Mouse (Mus musculus) liver, postnatal 0 days (tissue): ENCODE results near the gene Moxd1. TPM values are rescaled to one million over a fixed set of nuclear protein-coding genes. Genes with fewer than 3 reads are reported as not detected.

Experiments
- ATAC-seq: fragments of 200-750 bp; cut with Nextera tagmentation; 2 replicates; pipeline ENCODE4 v1.8.0; 2017; ENCODE audit warnings: mild to moderate bottlenecking, moderate library complexity
- DNase-seq: peaks from one replicate; pipeline ENCODE4 v3.0.0-alpha.2; 2016
- H3K27ac ChIP-seq: fragments of 300-500 bp; sonication (generic); 2 replicates; pipeline ENCODE4 v1.5.1; 2014; ENCODE audit warnings: antibody characterized with exemption, moderate library complexity, mild to moderate bottlenecking, low read depth
- H3K27me3 ChIP-seq: fragments of 300-500 bp; sonication (generic); 2 replicates; pipeline ENCODE4 v1.6.1; 2014; ENCODE audit warnings: low read length, control low read depth, mixed read lengths; ENCODE audit not compliant: insufficient read depth
- H3K36me3 ChIP-seq: fragments of 300-500 bp; sonication (generic); replicated peaks from 2 replicates; pipeline ENCODE4 v1.6.1; 2014; ENCODE audit warnings: mild to moderate bottlenecking, control low read depth, low read length, moderate library complexity, mixed read lengths; ENCODE audit not compliant: insufficient read depth
- H3K4me1 ChIP-seq: fragments of 300-500 bp; sonication (generic); 2 replicates; pipeline ENCODE4 v1.6.1; 2014; ENCODE audit warnings: antibody characterized with exemption, mild to moderate bottlenecking, control low read depth; ENCODE audit not compliant: insufficient read depth
- H3K4me2 ChIP-seq: fragments of 300-500 bp; sonication (generic); 2 replicates; pipeline ENCODE4 v1.6.1; 2014; ENCODE audit warnings: low read depth, mild to moderate bottlenecking, low read length, moderate library complexity, mixed read lengths
- H3K4me3 ChIP-seq: fragments of 300-500 bp; sonication (generic); 2 replicates; pipeline ENCODE4 v1.5.1; 2014; ENCODE audit warnings: low read depth, low read length
- H3K9ac ChIP-seq: fragments of 300-500 bp; sonication (generic); replicated peaks from 2 replicates; pipeline ENCODE4 v1.6.1; 2014; ENCODE audit warnings: mild to moderate bottlenecking, moderate library complexity
- H3K9me3 ChIP-seq: fragments of 300-500 bp; sonication (generic); 2 replicates; pipeline ENCODE4 v1.6.1; 2016; ENCODE audit warnings: mild to moderate bottlenecking, control low read depth, low read length, mixed read lengths
- CTCF ChIP-seq: sonication (generic); IDR thresholded peaks from 2 replicates; pipeline ENCODE4 v1.5.1; 2016; ENCODE audit warnings: antibody characterized with exemption, low read depth
- EP300 ChIP-seq: IDR thresholded peaks from 2 replicates; pipeline ENCODE4 v1.6.1; 2016; ENCODE audit warnings: antibody characterized with exemption, low read depth, mild to moderate bottlenecking
- WGBS: fragments of 180-500 bp; shearing (Covaris S2); extraction: QIAGEN DNeasy Blood & Tissue Kit; methylation state at CpG from one replicate; pipeline ENCODE4 v1.1.7; 2014; ENCODE audit not compliant: insufficient replicate concordance; 5-methylcytosine and 5-hydroxymethylcytosine counted together
- polyA plus RNA-seq: library from polyadenylated mRNA; unstranded; fragments of >200 nt; fragmentation: Nextera tagmentation; extraction: Ambion mirVana; gene quantifications from 2 replicates; pipeline ENCODE4 v1.2.1, GENCODE M21; 2015

Gene Moxd1
- polyA plus RNA-seq, 1 experiment from 2014 or later: not detected

GRCm38 (mm10) chr10:24232281-24232680 is 9.0 kb downstream of the Moxd1 start:
- H3K27ac ChIP-seq: no peak overlapping the region

GRCm38 (mm10) chr10:24235426-24236283 is 12.3 kb downstream of the Moxd1 start:
- no peak overlapping the region for H3K4me2 ChIP-seq
- no peaks in the 10 kb centered on the region for H3K4me1 ChIP-seq
- DNase-seq (no peak), ATAC-seq (no peak)
- H3K9ac ChIP-seq: no peak overlapping the region
- WGBS: 65% methylated on average over 23 of the region's 23 CpGs
- H3K27me3 ChIP-seq: no peaks in the 10 kb centered on the region
- H3K36me3 ChIP-seq: no peaks in the 10 kb centered on the region
- no peak overlapping the region for H3K27ac ChIP-seq
- no peak overlapping the region for H3K4me3 ChIP-seq
- TF ChIP-seq CTCF (no peak), EP300 (no peak)
- H3K9me3 ChIP-seq: peaks cover 2% of the 10 kb centered on the region; the same call in 1 of the 2 replicates

More at GRCm38 (mm10) chr10:24232281-24232680, 9.0 kb downstream of the Moxd1 start:
- Histone ChIP-seq H3K4me3 (no peak overlapping the region), H3K36me3 (no peaks in the 10 kb centered on the region), H3K9ac (no peak overlapping the region), H3K27me3 (no peaks in the 10 kb centered on the region), H3K4me1 (no peaks in the 10 kb centered on the region), H3K4me2 (no peak overlapping the region), H3K9me3 (no peaks in the 10 kb centered on the region)
- no peak for DNase-seq
- WGBS: 72% methylated on average over 4 of the region's 4 CpGs
- ATAC-seq: no peak
- no peak for TF ChIP-seq CTCF
- TF ChIP-seq EP300: no peak

- 73% methylated on average over 4 of the region's 4 CpGs for WGBS
These were observed 23.5 kb downstream of the Moxd1 start for GRCm38 (mm10) chr10:24246815-24247214.

GRCm38 (mm10) chr10:24248116-24248515 is 24.8 kb downstream of the Moxd1 start:
- DNase-seq (no peak), ATAC-seq (no peak)
- Histone ChIP-seq H3K9ac (no peak overlapping the region), H3K27ac (no peak overlapping the region), H3K4me3 (no peak overlapping the region), H3K36me3 (no peaks in the 10 kb centered on the region), H3K9me3 (no peaks in the 10 kb centered on the region), H3K4me2 (no peak overlapping the region), H3K27me3 (no peaks in the 10 kb centered on the region), H3K4me1 (no peaks in the 10 kb centered on the region)
- no peak for TF ChIP-seq EP300
- TF ChIP-seq CTCF: no peak

More at GRCm38 (mm10) chr10:24246815-24247214, 23.5 kb downstream of the Moxd1 start:
- Histone ChIP-seq H3K27ac (no peak overlapping the region), H3K4me3 (no peak overlapping the region), H3K4me2 (no peak overlapping the region), H3K9ac (no peak overlapping the region), H3K9me3 (no peaks in the 10 kb centered on the region), H3K36me3 (no peaks in the 10 kb centered on the region), H3K27me3 (no peaks in the 10 kb centered on the region), H3K4me1 (no peaks in the 10 kb centered on the region)
- ATAC-seq (no peak), DNase-seq (no peak)
- no peak for TF ChIP-seq EP300

- Histone ChIP-seq H3K36me3 (no peaks in the 10 kb centered on the region), H3K27ac (no peak overlapping the region), H3K9me3 (no peaks in the 10 kb centered on the region), H3K4me1 (no peaks in the 10 kb centered on the region), H3K9ac (no peak overlapping the region), H3K27me3 (no peaks in the 10 kb centered on the region), H3K4me3 (no peak overlapping the region), H3K4me2 (no peak overlapping the region)
- no peak for ATAC-seq
- TF ChIP-seq CTCF (no peak), EP300 (no peak)
- DNase-seq: no peak
These were observed 28.3 kb downstream of the Moxd1 start for GRCm38 (mm10) chr10:24251631-24252030.

- Histone ChIP-seq H3K4me2 (no peak overlapping the region), H3K4me1 (no peaks in the 10 kb centered on the region), H3K27me3 (no peaks in the 10 kb centered on the region), H3K9ac (no peak overlapping the region), H3K27ac (no peak overlapping the region), H3K36me3 (no peaks in the 10 kb centered on the region), H3K9me3 (no peaks in the 10 kb centered on the region), H3K4me3 (no peak overlapping the region)
- TF ChIP-seq EP300 (no peak), CTCF (no peak)
- 61% methylated on average over 7 of the region's 7 CpGs for WGBS
- ATAC-seq (no peak), DNase-seq (no peak)
These were observed 34.8 kb downstream of the Moxd1 start for GRCm38 (mm10) chr10:24258150-24258549.
